Mouse (Mus musculus) thymus, adult 2 months (tissue): ENCODE measurements around the gene Ttc39b.

ENCODE experiments used
- CTCF ChIP-seq: fragments of 200-500 bp; IDR thresholded peaks from 2 replicates; pipeline ENCODE4 v1.5.1; 2012; ENCODE audit warnings: mild to moderate bottlenecking, control low read depth, low read length, moderate library complexity, borderline replicate concordance; ENCODE audit not compliant: control insufficient read depth, poor library complexity, insufficient read depth; ENCODE audit errors: extremely low read depth
- POLR2A ChIP-seq: fragments of 200-500 bp; IDR thresholded peaks from 2 replicates; pipeline ENCODE4 v1.6.1; 2012; ENCODE audit warnings: mild to moderate bottlenecking, low read length, control low read depth, moderate library complexity; ENCODE audit not compliant: control insufficient read depth, poor library complexity, insufficient read depth; ENCODE audit errors: extremely low read depth

DNA sequence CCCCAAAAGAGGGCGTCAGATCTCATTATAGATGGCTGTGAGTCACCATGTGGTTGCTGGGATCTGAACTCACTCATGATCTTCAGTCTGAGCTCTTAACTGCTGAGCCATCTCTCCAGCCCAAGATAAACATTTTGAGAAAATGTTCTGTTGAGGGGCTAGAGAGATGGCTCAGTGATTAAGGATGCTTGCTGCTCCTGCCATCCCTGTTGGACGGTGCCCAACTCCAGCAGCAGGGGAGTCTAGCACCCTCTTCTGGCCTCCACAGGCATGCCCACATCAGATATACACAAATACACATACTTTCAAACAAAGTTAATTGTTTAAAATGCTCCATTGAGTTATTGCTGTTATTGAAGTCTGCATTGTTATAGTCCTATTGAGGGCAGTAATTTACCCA, 19.8 kb upstream of the Ttc39b start:
- no peak for TF ChIP-seq POLR2A
- TF ChIP-seq CTCF = no peak
